Mouse (Mus musculus) heart, embryonic 12.5 days (tissue): ENCODE measurements around the gene Foxc2. TPM values are rescaled to one million over a fixed set of nuclear protein-coding genes. Genes with fewer than 3 reads are reported as not detected.
A peak's percentile ranks its signal among the peaks of the same experiment; 100 is the strongest.

Source experiments
- ATAC-seq: fragments of 200-750 bp; cut with Nextera tagmentation; 2 replicates; pipeline ENCODE4 v1.8.0; 2017; ENCODE audit warnings: moderate TSS enrichment, moderate library complexity; ENCODE audit not compliant: insufficient number of reproducible peaks, low FRiP score
- H3K27ac ChIP-seq: fragments of 300-500 bp; sonication (generic); 2 replicates; pipeline ENCODE4 v1.5.1; 2016; ENCODE audit warnings: mild to moderate bottlenecking, moderate library complexity; ENCODE audit not compliant: poor library complexity, severe bottlenecking
- H3K27me3 ChIP-seq: fragments of 300-500 bp; sonication (generic); replicated peaks from 2 replicates; pipeline ENCODE4 v1.6.1; 2016; ENCODE audit warnings: mild to moderate bottlenecking, moderate library complexity
- H3K36me3 ChIP-seq: fragments of 300-500 bp; sonication (generic); 2 replicates; pipeline ENCODE4 v1.6.1; 2016; ENCODE audit warnings: mild to moderate bottlenecking, moderate library complexity
- H3K4me1 ChIP-seq: fragments of 300-500 bp; sonication (generic); replicated peaks from 2 replicates; pipeline ENCODE4 v1.6.1; 2016; ENCODE audit warnings: mild to moderate bottlenecking
- H3K4me2 ChIP-seq: fragments of 300-500 bp; sonication (generic); 2 replicates; pipeline ENCODE4 v1.6.1; 2016; ENCODE audit warnings: mild to moderate bottlenecking, moderate library complexity
- H3K4me3 ChIP-seq: fragments of 300-500 bp; sonication (generic); 2 replicates; pipeline ENCODE4 v1.5.1; 2016; ENCODE audit warnings: mild to moderate bottlenecking
- H3K9ac ChIP-seq: fragments of 300-500 bp; sonication (generic); 2 replicates; pipeline ENCODE4 v1.6.1; 2016; ENCODE audit warnings: mild to moderate bottlenecking, moderate library complexity
- H3K9me3 ChIP-seq: fragments of 300-500 bp; sonication (generic); replicated peaks from 2 replicates; pipeline ENCODE4 v1.6.1; 2016; ENCODE audit warnings: mild to moderate bottlenecking, moderate library complexity
- WGBS: fragments of 180-500 bp; shearing (Covaris S2); methylation state at CpG from one replicate; pipeline ENCODE4 v1.1.7; 2016; 5-methylcytosine and 5-hydroxymethylcytosine counted together
- microRNA-seq: library from miRNA; unstranded; fragments of <30 nt; microRNA quantifications from one replicate; pipeline ENCODE4, GENCODE M21; 2017
- polyA plus RNA-seq: library from polyadenylated mRNA; unstranded; fragments of >200 nt; fragmentation: Nextera tagmentation; extraction: Ambion mirVana; gene quantifications from 2 replicates; pipeline ENCODE4 v1.2.1, GENCODE M21; 2016

The Foxc2 gene
- polyA plus RNA-seq, 1 experiment from 2014 or later: 20.8 TPM

- Histone ChIP-seq H3K4me1 (peaks cover 52% of the 10 kb centered on the region), H3K9me3 (no peaks in the 10 kb centered on the region), H3K9ac (no peak overlapping the region), H3K27ac (no peak overlapping the region), H3K27me3 (no peaks in the 10 kb centered on the region), H3K4me2 (no peak overlapping the region), H3K4me3 (no peak overlapping the region), H3K36me3 (no peaks in the 10 kb centered on the region)
- 78% methylated on average over 5 of the region's 5 CpGs for WGBS
- no peak for ATAC-seq
These were observed 45.5 kb downstream of the Foxc2 start for GRCm38 (mm10) chr8:121161437-121161836.

- Histone ChIP-seq H3K4me2 (no peak overlapping the region), H3K4me1 (peaks cover 45% of the 10 kb centered on the region), H3K4me3 (no peak overlapping the region), H3K9ac (no peak overlapping the region), H3K27ac (no peak overlapping the region), H3K27me3 (0 out of 2 replicates have a peak, but pooled peaks cover under 1% of the 10 kb centered on the region), H3K9me3 (no peaks in the 10 kb centered on the region), H3K36me3 (no peaks in the 10 kb centered on the region)
- ATAC-seq: no peak
- 57% methylated on average over 4 of the region's 4 CpGs for WGBS
These were observed 46.4 kb downstream of the Foxc2 start for GRCm38 (mm10) chr8:121162413-121162812.

DNA sequence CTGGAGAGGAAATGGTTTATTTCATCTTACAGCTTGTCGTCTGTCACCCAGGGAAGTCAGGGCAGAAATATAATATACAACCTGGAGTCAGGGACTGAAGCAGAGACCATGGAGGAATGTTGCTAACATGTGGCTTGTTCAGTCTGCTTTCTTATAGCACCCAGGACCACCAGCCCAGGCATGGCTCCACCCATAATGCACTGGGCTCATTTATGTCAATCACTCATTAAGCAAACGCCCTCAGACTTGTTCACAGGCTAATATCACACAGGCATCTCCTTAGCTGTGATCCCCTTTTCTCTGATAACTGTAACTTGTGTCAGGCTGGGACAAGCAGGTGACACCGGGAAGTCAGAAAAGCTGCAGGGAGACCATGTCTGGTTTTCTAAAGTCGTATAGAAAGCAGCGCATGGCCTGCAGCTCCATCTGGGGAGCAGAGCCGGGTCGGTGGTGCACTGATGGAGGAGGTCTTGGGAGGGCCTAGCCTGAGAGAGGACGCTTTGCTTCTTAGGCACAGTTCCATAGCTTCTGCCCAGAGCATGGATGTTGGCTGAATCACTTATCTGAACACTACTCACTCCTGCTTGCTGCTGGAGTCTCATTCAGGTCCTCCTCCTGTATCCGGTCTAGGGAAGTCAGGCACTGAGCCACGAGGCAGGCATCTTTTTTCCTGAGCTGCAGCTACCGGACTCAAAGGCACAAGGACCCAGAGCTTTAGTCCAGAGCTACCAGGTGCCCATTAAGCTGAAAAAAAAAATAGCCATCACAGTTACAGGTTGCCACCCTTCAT, 47.1 kb downstream of the Foxc2 start:
- WGBS: 52% methylated on average over 11 of the region's 11 CpGs
- H3K4me3 ChIP-seq: no peak overlapping the region
- H3K36me3 ChIP-seq: no peaks in the 10 kb centered on the region
- ATAC-seq: 0 out of 2 replicates have a peak, but pooled peaks have one; percentile 48
- 0 out of 2 replicates have a peak, but pooled peaks cover 4% of the 10 kb centered on the region for H3K27me3 ChIP-seq
- H3K4me1 ChIP-seq: peaks cover 46% of the 10 kb centered on the region
- no peak overlapping the region for H3K4me2 ChIP-seq
- H3K9me3 ChIP-seq: no peaks in the 10 kb centered on the region
- H3K27ac ChIP-seq: peak overlapping the region; percentile 64; the same call in 1 of the 2 replicates
- 0 out of 2 replicates have a peak overlapping the region, but pooled peaks have one; percentile 19 for H3K9ac ChIP-seq

- WGBS: 34% methylated on average over 8 of the region's 8 CpGs
- Histone ChIP-seq H3K27ac (peak overlapping the region; percentile 64), H3K4me3 (no peak overlapping the region), H3K4me2 (peak overlapping the region; percentile 8; the same call in 1 of the 2 replicates), H3K4me1 (peaks cover 46% of the 10 kb centered on the region), H3K9me3 (no peaks in the 10 kb centered on the region), H3K36me3 (no peaks in the 10 kb centered on the region), H3K9ac (no peak overlapping the region), H3K27me3 (0 out of 2 replicates have a peak, but pooled peaks cover 4% of the 10 kb centered on the region)
- peak; percentile 64 for ATAC-seq
These were observed 48.1 kb downstream of the Foxc2 start for GRCm38 (mm10) chr8:121164017-121164469.

DNA sequence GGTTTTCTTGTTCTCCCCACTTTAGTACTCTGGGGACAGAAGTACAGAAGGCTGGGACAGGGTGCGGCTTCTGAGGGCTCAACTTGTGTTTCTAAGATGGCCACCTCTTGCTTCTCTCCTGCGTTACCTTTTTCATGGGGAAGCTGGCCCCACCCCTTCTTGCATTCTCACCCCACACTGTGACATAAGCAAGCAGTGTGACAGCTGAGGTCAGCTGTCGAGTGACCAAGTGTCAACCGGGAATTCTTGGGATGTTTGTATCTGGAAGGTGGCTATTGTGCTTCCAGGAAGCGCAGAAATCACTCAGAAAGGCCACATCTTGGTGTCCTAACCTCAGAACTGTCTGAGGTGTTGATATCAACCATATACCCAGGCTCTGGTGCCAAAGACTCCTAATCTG, 52.1 kb downstream of the Foxc2 start:
- no peak overlapping the region for H3K4me2 ChIP-seq
- no peak for ATAC-seq
- 0 out of 2 replicates have a peak, but pooled peaks cover 4% of the 10 kb centered on the region for H3K27me3 ChIP-seq
- H3K27ac ChIP-seq: no peak overlapping the region
- no peak overlapping the region for H3K9ac ChIP-seq
- 43% methylated on average over 5 of the region's 5 CpGs for WGBS
- no peaks in the 10 kb centered on the region for H3K36me3 ChIP-seq
- no peak overlapping the region for H3K4me3 ChIP-seq
- H3K4me1 ChIP-seq: peaks cover 67% of the 10 kb centered on the region
- H3K9me3 ChIP-seq: no peaks in the 10 kb centered on the region

Small RNA genes within 50 kb of the gene (microRNA-seq; reads per million reads assigned to microRNA genes)
- not detected for gene Gm27530

Other genes with a start within 250 kb of the Foxc2 start
- 0.68 and 3.7 TPM in 2 replicates for gene Foxf1, start 31.8 kb upstream of the Foxc2 start, polyA plus RNA-seq
- 45.2 and 45.8 TPM in 2 replicates for gene Mthfsd, start 7.8 kb upstream of the Foxc2 start, polyA plus RNA-seq
- gene Foxl1, start 11.8 kb downstream of the Foxc2 start, polyA plus RNA-seq: 0.78 and 1.2 TPM in 2 replicates